Mouse (Mus musculus): ENCODE results near the gene Pdcd6. TPM values are rescaled to one million over a fixed set of nuclear protein-coding genes. Genes with fewer than 3 reads are reported as not detected.
A peak's percentile ranks its signal among the peaks of the same experiment; 100 is the strongest.

Pdcd6 gene
- polyA plus RNA-seq (2012; rRNA removed): 132 and 134 TPM in 2 replicates

DNA sequence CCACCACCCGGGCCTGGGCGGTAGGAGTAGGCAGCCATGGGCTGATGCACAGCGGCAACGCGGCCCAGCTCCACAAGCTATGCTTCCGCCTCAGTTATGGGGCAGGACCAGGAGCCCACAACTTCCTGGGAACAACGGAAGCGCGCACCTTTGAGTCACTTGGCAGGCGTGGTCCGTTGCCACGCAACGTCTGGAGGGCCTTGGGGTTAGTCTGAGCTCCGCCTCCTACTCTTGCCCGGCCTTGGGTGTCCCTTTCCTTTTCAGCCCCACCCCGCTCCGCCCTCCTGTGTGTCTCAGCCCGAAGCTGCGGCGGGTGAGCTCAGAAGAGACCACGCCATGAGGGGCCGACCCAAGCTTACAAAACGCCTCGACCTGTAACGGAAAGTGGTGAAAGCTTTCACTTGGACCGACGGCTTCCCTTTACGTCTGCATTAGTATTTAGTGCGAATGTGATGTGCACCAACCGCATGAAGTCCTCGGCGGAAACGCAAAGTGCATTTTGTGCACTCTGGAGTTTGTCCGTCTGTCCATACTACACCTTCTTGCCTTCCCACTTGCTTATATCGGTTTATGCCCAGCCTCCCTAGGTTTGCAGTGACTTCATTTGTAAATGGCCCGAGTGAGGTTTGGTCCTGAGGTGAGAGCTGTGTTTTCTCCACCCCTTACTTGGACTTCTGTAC, at the start of gene Pdcd6:
TSS of gene Pdcd6 (minus strand) at position 411 of the 680 bp plus-strand sequence.
- DNase-seq (ENCODE audit: extremely low spot score in 1 of 2, low spot score in 1 of 2): peak; percentile 89 to 92

DNA sequence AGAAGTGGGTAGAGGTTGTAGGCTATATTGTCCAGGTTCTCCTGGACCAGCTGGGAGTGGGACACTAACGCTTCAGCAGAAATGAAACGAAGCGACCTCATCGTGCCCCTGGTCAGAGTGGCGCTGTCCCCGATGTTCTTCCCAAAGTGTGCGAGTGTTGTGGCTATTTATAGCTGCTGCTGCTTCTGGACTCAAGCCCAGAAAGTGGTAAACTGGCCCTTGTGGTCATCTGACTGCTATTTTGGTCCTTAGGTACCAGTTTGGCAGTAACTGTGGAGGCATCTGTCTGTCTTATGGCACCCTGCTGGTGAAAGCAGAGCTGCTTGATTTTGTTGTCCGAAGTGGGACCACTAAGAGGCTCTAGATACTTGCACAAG, 46.5 kb upstream of the Pdcd6 start, which contains the start of gene Lrrc14b:
TSS of gene Lrrc14b (minus strand) at position 147 of the 377 bp plus-strand sequence.
- no peak for DNase-seq (ENCODE audit: extremely low spot score in 1 of 2, low spot score in 1 of 2)

DNA sequence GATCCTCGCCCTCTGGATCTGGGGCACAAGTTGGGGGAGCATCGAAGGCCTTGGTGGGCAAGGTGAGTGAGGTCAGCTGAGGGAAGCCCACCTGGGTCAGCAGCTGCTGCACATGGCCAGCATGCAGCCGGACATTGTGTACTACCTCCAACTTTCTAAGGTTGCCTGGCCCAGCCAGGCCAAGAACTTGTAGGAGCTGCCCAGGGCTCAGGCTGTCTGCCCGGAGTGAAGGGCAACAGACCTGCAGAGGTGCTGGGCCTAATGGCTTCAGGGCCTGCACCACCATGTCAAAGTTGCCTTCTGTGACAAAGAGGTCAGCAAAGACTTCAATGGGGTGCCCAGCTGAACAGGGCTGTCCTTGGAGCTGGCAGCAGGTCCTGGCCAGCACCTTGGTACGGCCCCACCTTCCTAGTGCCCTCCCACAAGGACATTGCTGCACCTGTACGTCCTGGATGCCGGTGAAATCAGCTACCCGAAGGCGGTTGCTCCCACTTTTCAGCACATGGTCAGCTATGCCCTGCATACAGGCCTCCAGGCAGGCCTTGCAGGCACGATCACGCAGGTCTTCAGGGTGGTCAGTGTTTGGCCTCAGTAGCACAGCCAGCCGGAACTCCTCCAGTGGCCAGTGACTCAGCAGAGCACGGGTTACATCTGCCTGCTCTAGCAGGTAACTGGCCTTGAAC, 45.9 kb upstream of the Pdcd6 start:
- no peak for DNase-seq (ENCODE audit: extremely low spot score in 1 of 2, low spot score in 1 of 2)

DNA sequence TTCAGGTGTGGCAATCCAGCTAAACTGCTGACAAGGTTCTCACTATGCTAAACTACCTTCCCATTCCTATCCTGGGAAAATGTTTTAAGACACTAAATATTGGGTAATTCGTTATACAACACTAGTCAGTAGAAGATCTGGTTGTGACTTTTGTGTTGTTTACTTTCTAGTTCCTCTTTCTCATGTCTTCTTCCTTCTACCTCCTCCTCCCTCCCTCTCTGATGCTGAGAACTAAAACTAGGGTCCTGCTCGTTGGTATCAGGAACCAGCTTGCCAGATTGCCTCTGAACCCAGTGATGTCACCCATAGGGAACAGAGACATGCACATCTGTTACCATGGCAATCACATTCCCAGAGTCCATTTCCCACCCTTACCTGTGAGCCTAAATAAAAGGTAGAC, 44.8 kb upstream of the Pdcd6 start:
- no peak for DNase-seq (ENCODE audit: extremely low spot score in 1 of 2, low spot score in 1 of 2)

DNA sequence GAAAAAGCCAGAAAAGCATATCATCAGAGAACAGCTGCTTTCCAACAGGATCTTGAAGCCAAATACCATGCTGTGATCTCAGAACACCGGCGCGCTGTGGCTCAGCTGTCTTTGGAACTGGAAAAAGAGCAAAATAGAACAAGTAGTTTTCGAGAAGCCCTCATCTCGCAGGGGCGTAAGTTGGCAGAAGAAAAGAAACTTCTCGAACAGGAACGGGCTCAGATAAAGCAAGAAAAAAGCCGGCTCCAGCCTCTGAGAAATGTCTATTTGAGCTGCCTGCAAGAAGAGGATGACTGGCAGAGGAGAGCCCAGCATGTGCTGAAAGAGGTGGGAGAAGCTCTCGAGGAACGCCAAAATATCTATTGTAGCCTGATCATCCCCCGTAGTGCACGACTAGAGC, 39.1 kb upstream of the Pdcd6 start:
- DNase-seq (ENCODE audit: extremely low spot score in 1 of 2, low spot score in 1 of 2): peak; percentile 27 to 42

DNA sequence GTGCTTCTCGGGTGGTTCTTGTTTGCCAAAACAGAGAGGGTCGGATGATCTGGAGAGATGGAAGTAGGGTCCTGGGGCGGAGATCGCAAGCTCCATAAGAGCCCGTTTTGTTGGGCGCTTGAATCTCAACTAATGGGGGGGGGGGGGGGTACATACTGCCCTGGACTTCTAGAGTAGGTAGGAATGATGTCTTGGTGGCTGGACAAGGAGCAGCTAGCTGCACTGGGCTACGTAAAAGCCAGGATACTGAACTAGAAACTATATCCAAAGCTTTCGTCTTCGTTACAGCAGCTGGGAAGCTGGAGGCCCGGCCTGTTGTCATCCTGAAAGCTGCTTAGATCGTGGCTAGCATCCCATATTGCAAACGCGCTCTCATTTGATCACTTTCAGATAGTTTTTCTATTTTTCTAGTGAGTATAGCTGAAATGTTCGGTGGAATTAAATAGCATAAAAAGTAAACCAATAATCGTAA, 33.1 kb upstream of the Pdcd6 start:
- DNase-seq (ENCODE audit: extremely low spot score in 1 of 2, low spot score in 1 of 2): peak in 1 of 2 experiments; percentile 23

DNA sequence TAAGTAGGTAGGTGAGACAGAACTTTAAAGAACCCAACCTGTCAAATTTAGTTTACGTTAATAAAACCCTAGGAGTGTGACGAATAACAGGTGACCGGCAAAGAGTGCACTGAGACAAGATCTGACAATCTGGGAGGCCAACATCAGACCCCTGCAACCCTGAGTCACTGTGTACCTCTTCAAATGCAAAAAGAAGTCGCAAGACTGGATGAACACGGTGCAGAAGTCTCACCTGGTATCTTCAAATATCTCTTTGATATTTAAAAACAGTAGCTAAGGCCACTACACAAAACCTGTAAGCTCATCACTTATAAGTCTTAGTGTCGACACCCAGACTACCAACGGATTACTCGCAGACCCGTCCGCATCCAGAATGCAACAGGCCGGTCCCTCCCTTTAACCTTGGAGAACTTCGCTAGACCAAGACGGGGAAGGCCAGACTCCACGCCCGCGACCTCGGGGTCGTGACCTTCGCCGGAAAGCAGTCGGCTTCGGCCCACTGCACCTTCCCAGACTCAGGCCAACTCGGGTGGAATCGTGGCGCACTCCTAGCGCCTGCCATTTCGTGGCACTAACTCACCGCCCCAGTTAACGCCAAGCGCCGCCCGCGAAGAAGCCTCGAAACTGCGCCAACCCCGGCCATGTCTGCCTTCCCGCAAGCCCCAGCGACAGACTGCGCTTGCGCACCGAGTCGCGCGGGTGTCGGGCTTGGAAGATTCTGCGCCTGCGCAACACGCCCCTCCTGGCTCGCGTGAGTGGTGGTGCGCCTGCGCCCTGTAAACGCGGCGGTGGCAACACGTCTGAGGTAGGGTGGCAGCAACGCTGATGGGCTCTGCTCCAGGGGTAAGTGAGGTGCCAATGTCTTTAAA, 32.4 kb upstream of the Pdcd6 start, which contains the start of the genes Sdha and Ccdc127:
TSS of gene Sdha (minus strand) at position 715 of the 869 bp plus-strand sequence.
TSS of gene Ccdc127 (plus strand) at position 744 of the 869 bp plus-strand sequence.
- peak; percentile 89 to 97 for DNase-seq (ENCODE audit: extremely low spot score in 1 of 2, low spot score in 1 of 2)

DNA sequence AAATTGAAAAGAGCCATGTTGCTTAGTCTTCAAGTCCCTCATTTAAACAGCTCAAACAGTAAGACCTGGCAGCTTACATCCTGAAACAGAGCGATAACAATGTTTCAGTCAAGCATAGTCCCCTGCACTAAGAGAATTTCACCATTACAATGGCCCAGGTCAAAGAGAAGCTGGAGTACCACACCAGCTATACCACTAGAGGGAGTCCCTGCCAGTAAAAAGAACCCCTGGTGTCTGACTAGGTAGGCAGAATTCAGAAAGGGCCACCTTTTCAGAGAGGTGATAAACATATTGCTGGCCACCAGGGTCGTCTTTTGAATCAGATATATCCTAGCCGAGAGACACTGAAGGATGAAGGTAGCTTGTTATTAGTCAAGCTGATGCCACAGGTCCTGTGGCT, 23.7 kb upstream of the Pdcd6 start:
- DNase-seq (ENCODE audit: extremely low spot score in 1 of 2, low spot score in 1 of 2): peak in 1 of 2 experiments; percentile 54

DNA sequence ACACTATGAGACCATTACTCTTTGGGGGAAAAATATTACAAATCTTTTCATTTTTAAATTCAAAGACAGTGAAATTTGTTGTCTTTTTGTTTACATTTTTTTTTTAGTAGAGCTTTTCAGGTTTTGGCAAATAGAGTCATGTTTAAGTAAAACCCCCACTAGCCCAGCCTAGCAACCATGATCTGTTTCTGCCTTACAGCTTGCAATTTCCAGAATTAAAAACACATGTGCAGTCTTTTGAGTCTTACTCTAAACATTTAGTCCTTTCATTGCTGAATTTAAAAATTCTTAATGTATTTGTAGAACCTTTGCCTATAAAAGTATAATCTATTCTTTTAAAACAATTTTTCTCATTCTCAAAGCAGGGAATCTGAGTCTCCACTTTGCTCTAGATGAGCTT, 11.9 kb upstream of the Pdcd6 start:
- no peak for DNase-seq (ENCODE audit: extremely low spot score in 1 of 2, low spot score in 1 of 2)

DNA sequence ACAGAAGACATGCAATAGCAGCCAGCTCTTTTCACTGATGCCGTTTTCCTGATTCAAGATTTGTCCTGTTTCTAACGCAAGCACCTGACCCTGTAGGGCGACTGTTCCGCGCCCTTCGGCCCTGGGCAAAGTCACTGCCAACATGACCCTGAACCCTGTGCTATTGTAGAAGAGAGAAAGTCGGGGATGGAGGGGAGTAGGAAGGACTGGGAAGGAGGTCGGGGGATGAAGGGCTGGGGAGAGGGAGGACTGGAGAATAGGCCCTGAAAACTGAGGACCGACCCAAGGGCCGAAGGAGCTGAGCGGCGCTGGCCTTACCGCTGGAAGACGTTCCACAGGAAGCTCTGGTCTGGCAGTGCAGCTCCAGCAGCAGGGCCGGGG, 601 bp downstream of the Pdcd6 start:
- DNase-seq (ENCODE audit: extremely low spot score in 1 of 2, low spot score in 1 of 2): peak in 1 of 2 experiments; percentile 21

DNA sequence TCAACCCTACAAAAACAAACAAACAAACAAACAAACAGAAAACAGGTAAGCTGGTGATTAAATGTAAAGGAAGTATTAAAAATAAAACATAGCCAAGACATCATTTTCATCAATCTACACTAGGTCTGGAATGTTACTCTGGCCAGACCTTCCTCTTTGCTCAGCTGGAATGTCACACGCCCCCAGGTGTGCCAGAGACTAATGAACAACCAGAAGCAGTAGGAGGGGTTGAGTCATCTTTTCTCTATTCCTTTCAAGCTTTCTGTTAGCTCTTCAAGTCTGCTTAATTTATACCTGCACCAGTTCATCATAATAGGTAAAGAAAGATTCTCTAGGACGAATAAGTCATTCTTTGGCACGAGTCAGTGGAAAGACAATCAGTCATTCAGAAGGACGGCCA, 994 bp downstream of the Pdcd6 start:
- peak in 1 of 2 experiments; percentile 26 for DNase-seq (ENCODE audit: extremely low spot score in 1 of 2, low spot score in 1 of 2)

DNA sequence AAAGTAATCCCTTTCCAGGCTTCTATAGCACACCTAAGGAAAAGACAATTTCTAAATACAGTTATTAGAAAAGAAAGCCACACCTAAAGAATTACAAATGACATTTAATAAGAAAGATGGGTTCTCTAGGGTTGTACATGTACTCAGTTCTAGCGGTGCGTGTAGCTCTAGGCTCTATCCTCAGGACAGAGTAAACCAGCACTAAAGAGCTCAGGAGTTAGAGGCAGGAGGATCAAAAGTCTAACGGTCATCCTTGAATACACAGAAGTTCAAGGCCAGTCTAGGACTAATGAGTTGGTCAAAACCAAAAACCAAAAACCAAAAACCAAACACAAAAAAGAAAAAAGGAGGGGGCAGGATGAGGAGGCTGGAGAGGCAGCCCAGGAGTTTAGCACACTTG, 2.8 kb downstream of the Pdcd6 start:
- no peak for DNase-seq (ENCODE audit: extremely low spot score in 1 of 2, low spot score in 1 of 2)

DNA sequence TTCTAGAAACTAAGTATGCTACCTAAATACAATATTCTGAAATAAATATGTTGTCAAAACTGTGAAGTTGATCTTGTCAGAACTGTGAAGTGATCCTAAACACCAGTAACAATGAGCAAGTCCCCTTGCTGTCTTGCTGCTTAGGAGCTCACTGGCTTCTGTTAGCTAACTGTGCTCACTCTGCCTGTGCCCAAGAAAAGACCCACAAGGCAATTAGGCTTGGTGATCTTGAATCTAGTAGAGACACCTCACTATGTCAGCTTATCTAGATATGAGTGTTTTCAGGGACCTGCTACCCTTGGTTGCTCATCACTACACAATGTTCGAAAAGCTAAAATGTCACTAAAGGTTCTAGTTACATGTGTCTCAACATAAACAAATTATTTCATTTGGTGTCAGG, 11.6 kb downstream of the Pdcd6 start:
- DNase-seq (ENCODE audit: extremely low spot score in 1 of 2, low spot score in 1 of 2): no peak

DNA sequence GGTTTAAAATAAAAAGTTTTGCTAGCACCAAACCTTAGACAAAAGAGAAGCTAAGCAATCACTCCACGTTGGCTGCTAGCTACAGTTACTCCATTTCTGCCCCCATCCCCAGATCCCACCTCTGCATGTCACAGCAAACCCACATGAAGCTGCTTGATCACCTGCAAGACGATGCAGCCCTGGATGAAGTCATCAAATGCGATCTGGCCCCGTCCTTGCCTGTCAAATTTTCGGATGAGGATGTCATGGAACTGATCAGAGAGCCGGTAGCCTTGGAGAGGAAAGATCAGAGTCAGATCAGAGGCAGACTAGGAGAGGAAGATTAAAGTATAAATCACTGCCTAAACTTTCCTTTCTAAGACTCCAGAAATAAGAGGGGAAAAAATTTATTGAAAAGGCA, 12.0 kb downstream of the Pdcd6 start:
- no peak for DNase-seq (ENCODE audit: extremely low spot score in 1 of 2, low spot score in 1 of 2)

DNA sequence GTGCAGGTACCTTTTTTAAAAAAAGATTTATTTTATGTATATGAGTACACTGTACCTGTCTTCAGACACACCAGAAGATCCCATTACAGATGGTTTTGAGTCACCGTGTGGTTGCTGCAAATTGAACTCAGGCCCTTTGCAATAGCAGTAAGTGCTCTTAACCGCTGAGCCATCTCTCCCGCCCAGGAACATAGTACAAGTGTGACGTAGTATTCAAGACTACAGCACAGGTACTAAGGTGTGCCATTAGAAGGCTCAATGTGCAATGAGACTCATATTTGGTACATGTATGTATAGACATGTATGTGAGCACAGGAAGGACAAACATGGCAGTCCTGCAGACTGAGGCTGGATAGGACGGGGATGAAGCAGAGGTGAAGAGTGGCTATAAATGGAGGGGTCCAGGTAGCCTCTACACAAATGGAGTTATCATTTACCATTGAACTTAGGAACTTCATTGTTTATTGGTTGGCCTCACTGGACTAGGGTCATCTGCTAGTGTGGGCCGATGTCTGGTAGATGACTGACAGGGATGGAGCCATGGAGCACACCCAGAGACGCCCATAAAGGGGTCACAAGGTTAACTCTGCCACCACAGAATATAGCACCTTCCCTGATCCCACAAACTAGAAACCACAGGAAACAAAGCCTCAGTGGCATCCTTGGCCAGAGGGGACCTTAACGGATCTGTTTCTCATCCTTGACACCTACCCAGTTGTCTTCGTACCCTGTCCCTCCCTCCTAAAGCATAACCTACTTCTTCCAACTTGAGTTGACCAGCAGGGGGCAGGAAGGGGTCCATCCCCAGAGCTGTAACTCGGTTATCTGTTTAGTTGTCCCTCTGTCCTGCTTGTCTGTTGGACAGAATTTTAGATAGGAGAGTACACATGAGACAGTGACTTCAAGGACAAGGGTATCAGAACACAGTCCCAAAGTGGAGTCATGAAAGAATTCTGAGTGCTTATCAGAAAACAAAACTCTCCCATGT, 15.0 kb downstream of the Pdcd6 start:
- no peak for DNase-seq (ENCODE audit: extremely low spot score in 1 of 2, low spot score in 1 of 2)

DNA sequence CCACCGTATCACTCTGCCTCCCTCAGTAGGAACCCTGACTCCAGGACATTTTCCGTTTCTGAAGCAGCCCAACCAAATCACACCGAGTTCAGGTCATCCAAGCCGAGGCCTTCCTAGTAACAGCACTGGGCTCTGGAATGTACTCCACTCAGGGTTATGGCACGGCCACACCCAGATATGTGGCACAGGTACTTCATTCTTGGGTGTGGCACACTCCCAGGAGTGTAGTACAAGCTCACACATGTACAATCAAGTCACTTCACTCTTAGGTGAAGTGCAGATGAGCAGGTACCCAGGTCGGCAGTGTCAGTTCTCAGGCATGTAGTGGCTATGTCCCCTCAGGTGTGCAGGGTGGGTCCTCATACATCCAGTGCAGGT, 15.8 kb downstream of the Pdcd6 start:
- DNase-seq (ENCODE audit: extremely low spot score in 1 of 2, low spot score in 1 of 2): no peak

DNA sequence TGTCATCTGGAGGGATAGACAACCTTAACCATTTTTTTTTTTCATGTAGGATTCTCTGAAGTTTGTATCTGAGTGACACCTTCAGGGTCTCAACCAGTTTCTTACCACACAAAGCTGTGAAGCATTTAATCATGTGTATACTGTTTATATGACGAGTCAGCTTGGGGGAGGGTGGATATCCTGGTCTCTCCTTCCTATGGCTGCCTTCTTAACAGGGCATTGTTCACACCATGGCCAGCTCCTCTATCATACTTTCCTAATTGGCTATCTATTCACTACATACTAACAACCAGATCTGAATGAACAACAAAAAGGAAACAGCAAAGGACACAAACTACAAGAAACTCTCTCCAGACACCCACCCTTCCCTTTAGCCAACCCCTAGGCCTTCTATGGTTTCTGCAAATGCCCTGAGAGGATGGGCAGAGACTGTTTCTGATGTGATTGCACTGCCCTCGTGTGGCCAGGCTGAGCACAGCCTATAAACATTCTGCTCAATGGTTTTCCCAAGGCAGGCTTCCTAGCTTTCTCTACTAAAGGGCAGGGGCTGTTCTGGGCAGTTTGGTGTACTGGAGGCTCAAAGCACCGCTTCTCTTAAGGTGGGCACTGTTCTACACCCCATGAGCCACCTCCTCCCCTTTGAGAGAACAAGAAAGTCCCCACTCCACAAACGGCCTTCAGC, 16.3 kb downstream of the Pdcd6 start:
- peak; percentile 60 to 85 for DNase-seq (ENCODE audit: extremely low spot score in 1 of 2, low spot score in 1 of 2)

DNA sequence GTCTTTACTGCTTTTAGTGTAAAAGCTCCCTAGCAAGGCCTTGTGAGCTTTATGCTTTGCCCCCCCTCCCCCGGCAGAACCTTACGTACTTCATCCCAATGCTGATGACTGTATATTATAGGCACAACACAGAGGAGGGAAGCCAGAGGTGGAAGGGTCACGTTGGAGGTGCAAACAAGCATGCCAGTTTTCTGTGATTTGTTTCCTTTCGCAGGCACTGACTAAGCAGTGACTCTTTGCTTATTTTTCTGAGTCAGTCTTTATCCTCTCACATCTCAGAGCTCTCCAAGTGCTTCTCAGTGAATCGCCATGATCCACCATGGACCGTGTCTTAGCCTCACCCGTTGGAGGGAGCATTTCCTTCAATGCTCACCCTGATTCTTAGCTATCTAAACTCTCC, 21.0 kb downstream of the Pdcd6 start:
- DNase-seq (ENCODE audit: extremely low spot score in 1 of 2, low spot score in 1 of 2): no peak

DNA sequence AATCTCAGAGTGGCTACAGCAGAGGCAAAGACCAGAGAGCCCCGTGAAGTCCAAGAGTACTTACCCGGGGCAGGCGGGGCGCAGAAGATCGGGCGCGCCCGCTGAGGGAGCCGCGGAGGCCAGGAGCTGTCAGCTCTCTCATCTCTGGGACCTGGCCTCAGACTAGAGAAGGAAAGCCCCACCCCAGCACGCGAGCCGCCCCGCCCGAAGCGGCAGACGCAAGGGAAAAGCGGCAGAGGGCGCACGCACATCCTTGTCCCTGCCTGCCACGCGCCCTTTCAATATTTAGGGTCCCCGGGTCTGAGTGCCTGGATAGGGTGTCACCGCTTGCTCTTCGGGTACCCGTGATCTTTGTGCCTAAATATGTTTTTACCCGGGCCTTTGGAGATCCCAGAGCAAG, 25.2 kb downstream of the Pdcd6 start, which contains the start of gene Ahrr:
TSS of gene Ahrr (minus strand) at position 165 of the 400 bp plus-strand sequence.
- DNase-seq (ENCODE audit: extremely low spot score in 1 of 2, low spot score in 1 of 2): peak in 1 of 2 experiments; percentile 61
